Comparison of ENCODE assay signal across 26 mouse cellular contexts in the genomic region with DNA sequence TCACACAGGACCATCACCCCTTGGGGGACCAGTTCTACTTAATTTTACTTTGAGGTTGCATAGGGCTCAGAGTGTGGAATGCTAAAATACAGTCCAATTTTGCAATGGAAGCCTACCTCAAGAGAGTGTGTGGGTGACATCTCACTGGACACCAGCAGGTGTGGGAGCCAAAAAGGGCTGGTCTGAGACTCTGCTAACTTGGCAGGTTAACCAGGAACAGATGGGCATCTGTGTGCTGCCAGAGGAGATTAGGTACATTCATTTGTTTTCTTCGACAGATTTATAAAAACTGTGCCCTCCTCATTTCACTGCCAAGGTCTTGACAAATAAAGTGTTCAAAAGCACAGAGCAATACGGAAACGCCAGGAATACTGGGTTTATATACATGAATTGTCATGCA. TPM values are rescaled to one million over a fixed set of nuclear protein-coding genes. Genes with fewer than 3 reads are reported as not detected.
DNase-seq lines count a peak whose midpoint lies in the region; ATAC-seq and TF ChIP-seq lines count a peak whose summit lies in the region.
"Had no signal": no experiment of that assay in that cellular context is flagged by ENCODE, and none has a peak within 500 bp of the region (broad histone marks: within the 10 kb centered on the region; RNA-seq: fewer than 3 reads in every experiment).

No protein-coding gene starts in this region.

- no peak overlapping the region for H3K4me2 ChIP-seq in liver, postnatal 0 days (ENCODE audit: low read depth, low read length)
- H3K4me2 ChIP-seq: embryonic facial prominence, embryonic 12.5 days; forebrain, embryonic 15.5 days; heart, embryonic 13.5 days; hindbrain, embryonic 12.5 days; kidney, embryonic 15.5 days; limb, embryonic 13.5 days; liver, embryonic 13.5 days; lung, embryonic 14.5 days had no signal

- no peaks in the 10 kb centered on the region for H3K9me3 ChIP-seq in liver, postnatal 0 days (ENCODE audit: low read length)
- no peaks in the 10 kb centered on the region for H3K9me3 ChIP-seq in limb, embryonic 10.5 days (replicated peaks)
- H3K9me3 ChIP-seq: embryonic facial prominence, embryonic 12.5 days; forebrain, embryonic 15.5 days; G1E; hindbrain, embryonic 12.5 days; kidney, embryonic 15.5 days; limb, embryonic 13.5 days; liver, embryonic 13.5 days had no signal

- H3K27me3 ChIP-seq in liver, adult 2 months (ENCODE audit: control insufficient read depth, insufficient read depth, low read length): no peaks in the 10 kb centered on the region
- H3K27me3 ChIP-seq in liver, postnatal 0 days (ENCODE audit: insufficient read depth, low read length): no peaks in the 10 kb centered on the region
- no peaks in the 10 kb centered on the region for H3K27me3 ChIP-seq in limb, embryonic 10.5 days (ENCODE audit: low read depth, poor library complexity, severe bottlenecking)
- H3K27me3 ChIP-seq: CH12.LX; embryonic facial prominence, embryonic 12.5 days; forebrain, embryonic 15.5 days; heart, embryonic 13.5 days; hindbrain, embryonic 12.5 days; kidney, embryonic 15.5 days; limb, embryonic 13.5 days; liver, embryonic 13.5 days; Patski had no signal

- no peak for TF ChIP-seq POLR2A in liver, adult 2 months (IDR thresholded peaks at IDR 0.05; ENCODE audit: extremely low read depth, insufficient read depth, low read length)

- no peaks in the 10 kb centered on the region for H3K36me3 ChIP-seq in liver, adult 2 months (ENCODE audit: control insufficient read depth, insufficient read depth, low read length)
- no peaks in the 10 kb centered on the region for H3K36me3 ChIP-seq in liver, postnatal 0 days (replicated peaks; ENCODE audit: insufficient read depth, low read length)
- H3K36me3 ChIP-seq in limb, embryonic 10.5 days: no peaks in the 10 kb centered on the region
- H3K36me3 ChIP-seq: embryonic facial prominence, embryonic 12.5 days; forebrain, embryonic 15.5 days; G1E; heart, embryonic 13.5 days; hindbrain, embryonic 12.5 days; kidney, embryonic 15.5 days; limb, embryonic 13.5 days; liver, embryonic 13.5 days had no signal

- no peaks in the 10 kb centered on the region for H3K4me1 ChIP-seq in liver, adult 2 months (ENCODE audit: control insufficient read depth, insufficient read depth, low read length)
- H3K4me1 ChIP-seq in liver, postnatal 0 days (ENCODE audit: insufficient read depth): no peaks in the 10 kb centered on the region
- H3K4me1 ChIP-seq in limb, embryonic 10.5 days: no peaks in the 10 kb centered on the region
- H3K4me1 ChIP-seq: embryonic facial prominence, embryonic 12.5 days; forebrain, embryonic 15.5 days; heart, embryonic 13.5 days; hindbrain, embryonic 12.5 days; kidney, embryonic 15.5 days; limb, embryonic 13.5 days had no signal

- peak; percentile 76 for DNase-seq in liver, adult 2 months (ENCODE audit: extremely low read depth, low read depth, low spot score)
- DNase-seq in liver, postnatal 0 days: no peak
- DNase-seq in cerebellum, adult 11 months: peak; percentile 88
- DNase-seq in cerebellum, adult 9-10 months: peak; percentile 98
- DNase-seq in fat pad, adult 2 months (ENCODE audit: extremely low read depth, low read depth, low spot score): peak; percentile 63
- no peak for DNase-seq in thymus, postnatal 10 days (ENCODE audit: low spot score in 2 of 2)
- DNase-seq in limb, embryonic 10.5 days (ENCODE audit: low spot score): no peak
- DNase-seq in testis, postnatal 14 days (ENCODE audit: low spot score): no peak
- DNase-seq: adrenal gland, adult 2 months; B cell, adult 2 months; heart, adult 18-20 months; heart, postnatal 14 days; kidney, adult 11 months; liver, embryonic 13.5 days; lung, embryonic 14.5 days; lung, postnatal 36 days had no signal

- no peak overlapping the region for H3K27ac ChIP-seq in liver, adult 2 months (replicated peaks; ENCODE audit: insufficient read depth, low read depth, low read length)
- H3K27ac ChIP-seq in liver, postnatal 0 days (ENCODE audit: low read depth): no peak overlapping the region
- no peak overlapping the region for H3K27ac ChIP-seq in limb, embryonic 10.5 days
- H3K27ac ChIP-seq: embryonic facial prominence, embryonic 12.5 days; forebrain, embryonic 15.5 days; heart, embryonic 13.5 days; hindbrain, embryonic 12.5 days; kidney, embryonic 15.5 days; limb, embryonic 13.5 days; liver, embryonic 13.5 days; stomach, postnatal 0 days had no signal

- 47% methylated on average over 3 of the region's 3 CpGs for whole genome bisulfite sequencing in liver, adult 2 months
- 85% methylated on average over 3 of the region's 3 CpGs for WGBS in liver, postnatal 0 days (ENCODE audit: insufficient replicate concordance)
- WGBS in limb, embryonic 10.5 days: 83% methylated on average over 3 of the region's 3 CpGs

- no peaks in the 10 kb centered on the region for H3K79me2 ChIP-seq in liver, adult 2 months (ENCODE audit: control insufficient read depth, insufficient read depth, low read length)

- H3K4me3 ChIP-seq in liver, adult 2 months (ENCODE audit: insufficient read depth, low read depth, low read length): no peak overlapping the region
- no peak overlapping the region for H3K4me3 ChIP-seq in liver, postnatal 0 days (ENCODE audit: low read depth, low read length)
- no peak overlapping the region for H3K4me3 ChIP-seq in limb, embryonic 10.5 days
- H3K4me3 ChIP-seq: embryonic facial prominence, embryonic 12.5 days; forebrain, embryonic 15.5 days; heart, embryonic 13.5 days; hindbrain, embryonic 12.5 days; kidney, embryonic 15.5 days; limb, embryonic 13.5 days; liver, embryonic 13.5 days had no signal

- TF ChIP-seq EP300 in liver, postnatal 0 days (IDR thresholded peaks at IDR 0.05; ENCODE audit: low read depth): no peak

- no peak for ATAC-seq in liver, postnatal 0 days
- ATAC-seq: forebrain, embryonic 15.5 days; Patski had no signal

- no peak for TF ChIP-seq CTCF in liver, adult 2 months (IDR thresholded peaks at IDR 0.05; ENCODE audit: low read depth, low read length)
- TF ChIP-seq CTCF in liver, postnatal 0 days (IDR thresholded peaks at IDR 0.05; ENCODE audit: low read depth): no peak

- no peak overlapping the region for H3K9ac ChIP-seq in liver, adult 2 months (ENCODE audit: low read depth, low read length)
- H3K9ac ChIP-seq in liver, postnatal 0 days (replicated peaks): no peak overlapping the region
- H3K9ac ChIP-seq: embryonic facial prominence, embryonic 12.5 days; forebrain, embryonic 15.5 days; heart, embryonic 13.5 days; hindbrain, embryonic 12.5 days; kidney, embryonic 15.5 days; limb, embryonic 13.5 days; liver, embryonic 13.5 days; lung, embryonic 14.5 days had no signal

RNA-seq across cellular contexts. Expression of gene Fam107b, which starts 32.3 kb away (rescaled TPM):
- total RNA-seq in liver, adult 2 months (2014; rRNA removed): 50.6 and 68.6 TPM in 2 replicates
- 13.7 and 18.3 TPM in 2 replicates for polyA plus RNA-seq in liver, adult 2 months (2012; rRNA removed)
- 20.5 and 23.1 TPM in 2 replicates for polyA plus RNA-seq in liver, postnatal 0 days (2015; fragmentation: Nextera tagmentation; extraction: Ambion mirVana)
- 47.5 and 48.8 TPM in 2 replicates for polyA plus RNA-seq in limb, embryonic 10.5 days (2016; fragmentation: Nextera tagmentation; extraction: Ambion mirVana)

Comparison
In these comparisons a context has a peak if more than half of its experiments do, and no peak if none do; other contexts are left out.
1. DNase-seq: peak in liver, adult 2 months (single experiment), cerebellum, adult 11 months (single experiment), cerebellum, adult 9-10 months (single experiment) and fat pad, adult 2 months (single experiment); none in liver, postnatal 0 days (single experiment), thymus, postnatal 10 days (0 of 2), limb, embryonic 10.5 days (single experiment) and testis, postnatal 14 days (single experiment).